Mouse (Mus musculus): ENCODE data around the gene Ube2z.
A peak's percentile ranks its signal among the peaks of the same experiment; 100 is the strongest.
"Not testable (repeated sequence)": the region's sequence is repeated elsewhere in the genome, so short reads cannot be mapped to it uniquely, and the experiment has no call there.

The Ube2z gene

GRCm38 (mm10) chr11:96065215-96065911, at the start of gene Ube2z:
Gene Ube2z, minus strand, starts transcription at chr11:96065388.
- peak; percentile 97 for DNase-seq (ENCODE audit: low spot score)

DNA sequence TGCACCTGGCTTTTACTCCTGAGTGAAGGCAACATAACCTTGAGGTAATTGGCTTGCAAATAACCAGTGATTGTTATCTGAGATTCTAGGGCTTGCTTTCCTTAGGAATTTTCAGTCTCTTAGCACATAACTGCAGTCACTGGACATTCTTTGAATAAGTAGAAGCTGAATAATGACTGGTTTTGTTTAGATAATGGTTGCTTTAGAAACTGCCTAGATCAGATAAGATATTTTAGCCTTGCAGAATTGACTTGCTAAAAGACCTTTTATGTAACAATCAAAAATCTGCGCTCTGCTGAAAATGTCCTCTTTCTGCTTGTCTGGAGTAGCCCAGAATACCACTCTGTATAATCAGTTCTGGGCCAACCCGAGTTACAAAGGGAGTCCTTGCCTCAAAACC, 48.9 kb upstream of the Ube2z start:
- no peak for DNase-seq (ENCODE audit: low spot score)

DNA sequence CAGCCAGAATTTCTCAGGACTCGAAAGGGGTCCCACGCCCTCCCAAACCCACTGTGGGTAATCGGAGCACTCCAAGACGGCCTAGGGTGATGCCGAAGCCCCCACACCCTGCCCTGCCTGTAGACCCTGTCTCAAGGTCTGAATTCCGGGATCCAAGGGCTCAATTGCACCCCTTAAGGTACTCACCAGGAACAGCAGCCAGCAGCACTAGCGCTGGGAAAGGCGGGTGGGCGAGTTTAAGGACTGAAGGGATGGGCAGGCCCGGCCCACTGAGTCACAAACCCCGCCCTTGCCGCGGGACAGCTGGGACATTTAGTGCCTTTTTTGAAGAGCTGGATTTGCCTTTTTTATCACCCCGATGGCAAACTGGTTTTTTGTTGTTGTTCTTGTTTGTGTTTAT, 46.6 kb upstream of the Ube2z start, which contains the start of gene Calcoco2:
Gene Calcoco2, minus strand, starts transcription at position 214 of the 400 bp plus-strand sequence.
- no peak for DNase-seq (ENCODE audit: low spot score)

DNA sequence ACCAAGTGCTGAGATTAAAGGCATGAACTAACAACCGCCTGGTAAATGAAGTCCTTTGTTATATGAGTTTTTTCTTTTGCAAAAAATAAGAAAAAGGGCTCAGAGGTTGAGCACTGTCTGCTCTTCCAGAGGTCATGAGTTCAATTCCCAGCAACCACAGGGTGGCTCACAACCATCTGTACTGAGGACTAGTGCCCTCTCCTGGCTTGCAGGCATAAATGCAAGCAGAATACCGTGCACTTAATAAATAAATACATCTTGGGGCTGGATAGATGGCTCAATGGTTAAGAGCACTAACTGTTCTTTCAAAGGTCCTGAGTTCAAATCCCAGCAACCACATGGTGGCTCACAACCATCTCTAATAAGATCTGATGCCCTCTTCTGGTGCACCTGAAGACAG, 45.8 kb upstream of the Ube2z start:
- not testable (repeated sequence) for DNase-seq (ENCODE audit: low spot score)

GRCm38 (mm10) chr11:96108376-96108775, 43.2 kb upstream of the Ube2z start:
- no peak for DNase-seq (ENCODE audit: low spot score)

DNA sequence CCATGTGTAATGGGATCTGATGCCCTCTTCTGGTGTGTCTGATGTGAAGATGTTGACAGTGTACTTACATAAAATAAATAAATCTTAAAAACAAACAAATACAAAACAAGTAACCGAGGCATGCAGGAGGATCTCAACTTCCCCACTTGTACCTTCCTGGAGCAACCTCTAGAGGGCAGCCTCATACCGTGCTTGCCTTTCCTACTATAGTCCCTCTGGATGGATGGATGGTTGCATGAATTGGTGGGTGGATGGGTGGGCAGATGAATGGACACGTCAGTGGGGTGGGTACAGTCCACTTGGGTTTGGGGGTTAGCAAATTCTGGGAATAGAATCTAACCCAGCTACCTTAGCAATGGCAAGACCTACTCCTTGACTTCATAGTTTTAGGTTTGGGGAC, 28.2 kb upstream of the Ube2z start:
- peak; percentile 60 for DNase-seq (ENCODE audit: low spot score)

- no peak for DNase-seq (ENCODE audit: low spot score)
Measured at GRCm38 (mm10) chr11:96092674-96093291, 27.6 kb upstream of the Ube2z start.

DNA sequence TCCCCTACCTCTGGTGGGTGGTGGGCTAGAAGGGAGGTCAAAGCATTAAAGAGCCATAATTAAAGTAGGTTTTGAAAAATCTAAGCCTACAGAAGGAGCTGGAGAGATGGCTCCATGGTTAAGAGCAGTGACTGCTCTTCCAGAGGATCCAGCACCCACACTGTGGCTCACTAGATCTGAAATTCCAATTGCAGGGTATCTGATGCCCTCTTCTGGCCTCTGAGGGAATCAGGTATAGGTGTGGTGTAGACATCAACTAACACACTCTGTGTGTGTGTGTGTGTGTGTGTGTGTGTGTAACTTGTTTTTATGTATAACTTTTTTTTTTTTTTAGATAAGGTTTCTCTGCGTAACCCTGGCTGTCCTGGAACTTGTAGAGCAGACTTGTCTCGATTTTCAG, 25.9 kb upstream of the Ube2z start:
- no peak for DNase-seq (ENCODE audit: low spot score)

DNA sequence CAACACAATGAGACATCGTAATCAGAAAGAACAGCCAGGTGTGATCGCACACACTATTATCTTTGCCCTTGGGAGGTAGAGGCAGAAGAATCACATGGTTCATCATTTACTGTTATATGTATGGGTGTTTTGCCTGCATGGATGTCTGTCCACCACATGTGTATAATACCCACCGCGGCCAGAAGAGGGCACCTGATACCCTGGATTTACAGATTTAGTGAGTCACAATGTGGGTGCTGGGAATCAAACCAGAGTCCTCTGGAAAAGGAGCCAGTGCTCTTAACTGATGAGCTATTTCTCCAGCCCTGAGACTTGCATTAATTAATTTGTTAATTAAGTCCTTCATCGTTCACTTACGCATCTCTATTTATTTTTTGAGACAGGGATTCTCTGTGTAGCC, 22.8 kb upstream of the Ube2z start:
- DNase-seq (ENCODE audit: low spot score), result no peak

- no peak for DNase-seq (ENCODE audit: low spot score)
Measured at GRCm38 (mm10) chr11:96082682-96083081, 17.5 kb upstream of the Ube2z start.

- no peak for DNase-seq (ENCODE audit: low spot score)
Measured at GRCm38 (mm10) chr11:96080736-96081135, 15.5 kb upstream of the Ube2z start.

DNA sequence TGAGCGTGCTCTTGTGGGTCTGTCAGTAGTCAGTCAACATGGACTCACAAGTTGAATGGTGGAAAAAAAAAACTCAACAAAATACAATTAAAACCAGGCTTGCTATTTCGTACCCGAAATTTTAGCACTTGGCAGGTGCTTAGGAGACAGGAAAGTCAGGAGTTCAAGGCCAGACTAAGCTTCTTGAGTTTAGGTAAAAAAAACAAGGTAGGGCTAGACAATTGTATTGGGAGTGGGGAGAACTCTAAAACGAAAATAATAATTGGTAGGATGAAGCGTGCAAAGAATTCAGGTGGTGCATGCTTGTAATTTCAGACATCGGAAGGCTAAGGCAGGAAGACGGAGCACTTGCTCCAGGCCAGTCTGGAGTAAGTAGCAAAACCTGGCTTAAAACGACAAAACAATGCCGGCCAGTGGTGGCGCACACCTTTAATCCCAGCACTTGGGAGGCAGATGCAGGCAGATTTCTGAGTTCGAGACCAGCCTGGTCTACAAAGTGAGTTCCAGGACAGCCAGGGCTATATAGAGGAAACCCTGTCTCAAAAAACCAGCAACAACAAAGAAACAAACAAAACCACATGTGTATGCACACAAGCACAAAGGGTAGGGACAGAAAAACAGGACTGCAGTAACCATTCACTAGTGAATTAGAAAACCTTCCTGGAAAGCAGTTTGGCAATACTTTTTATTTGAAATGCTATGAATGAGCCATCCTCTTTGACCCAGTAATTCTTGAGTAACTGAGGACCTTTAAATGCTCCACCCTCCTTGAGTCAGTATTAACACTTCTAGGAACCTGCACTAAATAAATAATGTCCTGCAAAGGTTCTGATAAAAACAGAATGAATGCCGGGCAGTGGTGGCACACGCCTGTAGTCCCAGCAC, 11.3 kb upstream of the Ube2z start:
- no peak for DNase-seq (ENCODE audit: low spot score)

- DNase-seq (ENCODE audit: low spot score), result peak; percentile 99
Measured at GRCm38 (mm10) chr11:96075509-96076220, 10.5 kb upstream of the Ube2z start, which contains the start of gene Atp5g1. Gene Atp5g1, minus strand, starts transcription at chr11:96075670.

DNA sequence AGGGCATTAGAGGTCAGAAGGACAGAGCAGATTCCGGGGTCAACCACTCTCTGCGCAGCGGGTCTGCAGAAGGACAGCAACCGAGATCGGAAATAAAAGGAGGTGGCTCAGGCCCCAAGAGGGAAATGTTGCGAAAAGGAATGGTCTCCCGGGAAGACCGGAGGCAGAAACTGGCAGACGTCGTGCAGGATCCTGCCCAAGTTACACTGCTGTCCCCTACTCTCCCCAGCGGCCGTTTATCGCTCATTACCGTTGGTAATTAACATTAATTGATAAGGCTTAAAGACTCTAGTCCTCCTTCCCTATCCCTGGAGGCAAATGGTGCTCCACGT, 10.0 kb upstream of the Ube2z start:
- peak; percentile 20 for DNase-seq (ENCODE audit: low spot score)

- peak; percentile 36 for DNase-seq (ENCODE audit: low spot score)
Measured at GRCm38 (mm10) chr11:96074351-96075176, 9.4 kb upstream of the Ube2z start.

DNA sequence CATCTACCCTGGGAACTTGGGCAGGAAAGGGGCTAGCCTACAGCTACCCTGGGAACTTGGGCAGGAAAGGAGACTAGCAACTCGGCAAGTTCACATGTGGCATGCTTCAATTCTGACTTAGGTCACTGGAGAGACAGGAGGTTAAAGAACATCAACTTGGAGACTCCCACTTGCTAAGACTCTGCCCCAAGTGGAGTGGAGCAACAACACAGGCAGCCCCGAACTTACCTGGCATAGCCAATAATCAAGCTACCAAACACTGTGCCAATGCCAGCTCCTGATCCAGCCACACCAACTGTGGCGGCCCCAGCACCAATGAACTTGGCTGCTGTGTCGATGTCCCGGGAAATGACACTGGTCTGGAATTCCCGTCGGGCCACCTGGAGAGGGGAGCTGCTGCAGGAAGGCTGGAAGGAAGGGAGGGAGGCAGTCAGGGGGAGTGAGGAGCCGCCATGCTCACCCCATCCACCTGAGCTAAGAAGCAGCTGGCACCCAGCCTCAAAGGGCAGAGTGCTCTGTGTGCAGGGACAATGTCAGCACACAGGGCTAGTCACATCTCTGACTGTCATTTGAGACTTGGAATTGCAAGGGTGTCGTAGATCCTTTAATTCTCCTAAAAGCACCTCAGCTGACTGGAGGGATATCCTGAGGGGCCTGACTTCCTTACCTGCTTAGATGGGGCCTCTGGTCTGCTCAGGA, 8.3 kb upstream of the Ube2z start:
- no peak for DNase-seq (ENCODE audit: low spot score)

DNA sequence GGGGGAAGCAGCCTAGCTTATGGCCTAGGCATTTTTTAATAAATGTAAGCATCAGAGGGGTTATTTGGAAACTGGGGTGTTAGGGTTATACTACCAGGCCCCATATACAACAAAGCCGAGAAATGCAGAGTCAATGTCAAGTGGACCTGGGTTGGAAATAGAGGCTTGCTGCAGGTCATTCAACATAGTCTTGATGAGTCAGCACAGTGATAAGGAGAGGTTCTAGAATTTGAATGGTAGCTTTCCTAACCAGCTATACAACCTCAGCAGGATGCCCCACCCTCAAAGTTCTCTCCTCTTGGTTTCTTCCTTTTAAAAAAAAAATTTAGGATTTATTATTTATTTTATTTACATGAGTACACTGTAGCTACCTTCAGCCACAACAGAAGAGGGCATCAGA, 5.8 kb upstream of the Ube2z start:
- DNase-seq (ENCODE audit: low spot score), result no peak

GRCm38 (mm10) chr11:96070353-96070752, 5.2 kb upstream of the Ube2z start:
- no peak for DNase-seq (ENCODE audit: low spot score)

DNA sequence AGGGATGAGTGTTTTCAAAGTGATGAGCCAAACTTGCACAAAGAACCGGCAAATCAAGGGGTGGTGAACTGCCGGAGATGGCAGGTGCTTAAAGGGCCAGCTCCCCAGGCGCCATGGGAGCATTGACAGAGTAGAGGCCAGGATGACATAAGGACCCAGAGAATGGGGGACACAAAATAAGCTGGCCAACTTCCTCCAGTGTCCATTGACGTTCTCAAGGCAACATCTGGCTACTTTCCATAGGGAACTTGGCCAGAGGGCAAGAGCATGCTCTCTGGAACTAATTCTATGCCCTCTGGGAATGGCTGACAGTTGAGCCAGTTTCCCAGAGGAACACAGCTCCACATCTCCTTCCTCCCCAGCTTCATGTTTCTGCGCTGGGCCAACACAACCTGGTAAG, 3.0 kb upstream of the Ube2z start:
- DNase-seq (ENCODE audit: low spot score), result no peak

- no peak for DNase-seq (ENCODE audit: low spot score)
Measured at GRCm38 (mm10) chr11:96064521-96065214, 520 bp downstream of the Ube2z start.

Measured in layer of hippocampus, adult 11-12 months (tissue).